Mouse (Mus musculus) E14TG2a.4 (cell line): Measurements from ENCODE around the gene Cd5l.

Experiments
- CTCF ChIP-seq: conservative IDR thresholded peaks from 2 replicates; pipeline ENCODE4 v1.5.1; 2014; ENCODE audit warnings: low read length
- NANOG ChIP-seq: IDR thresholded peaks from 2 replicates; pipeline ENCODE4 v1.6.1; 2014; ENCODE audit warnings: borderline replicate concordance, low read length, mixed read lengths
- POU5F1 ChIP-seq: IDR thresholded peaks from 2 replicates; pipeline ENCODE4 v1.6.1; 2014; ENCODE audit warnings: low read length, borderline replicate concordance

DNA sequence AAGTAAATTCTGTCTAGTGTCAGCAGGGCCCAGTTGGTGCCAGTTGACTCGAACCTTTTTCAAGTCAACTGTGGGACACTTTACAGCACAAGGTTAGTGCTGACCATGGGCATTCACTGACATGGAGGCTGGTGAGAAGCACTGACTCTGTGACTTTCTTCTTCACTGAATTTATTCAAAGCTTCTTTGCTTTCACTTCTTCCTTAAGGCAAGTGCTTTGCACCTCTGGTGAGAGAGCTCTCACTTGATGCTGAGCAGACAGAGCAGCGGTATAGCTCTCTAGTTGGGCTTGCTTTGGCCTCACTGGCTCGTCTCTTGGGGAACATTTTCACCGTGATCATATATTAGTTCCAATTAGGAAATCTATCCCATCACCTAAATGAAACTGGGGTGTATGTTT lies 42.2 kb downstream of the Cd5l start:
- TF ChIP-seq CTCF, result no peak
- no peak for TF ChIP-seq NANOG
- no peak for TF ChIP-seq POU5F1
